Mouse (Mus musculus): ENCODE measurements around the gene Mrpl58. TPM values are rescaled to one million over a fixed set of nuclear protein-coding genes. Genes with fewer than 3 reads are reported as not detected.

Gene Mrpl58
- polyA plus RNA-seq, 1 experiment from 2014 or later: 180 TPM

DNA sequence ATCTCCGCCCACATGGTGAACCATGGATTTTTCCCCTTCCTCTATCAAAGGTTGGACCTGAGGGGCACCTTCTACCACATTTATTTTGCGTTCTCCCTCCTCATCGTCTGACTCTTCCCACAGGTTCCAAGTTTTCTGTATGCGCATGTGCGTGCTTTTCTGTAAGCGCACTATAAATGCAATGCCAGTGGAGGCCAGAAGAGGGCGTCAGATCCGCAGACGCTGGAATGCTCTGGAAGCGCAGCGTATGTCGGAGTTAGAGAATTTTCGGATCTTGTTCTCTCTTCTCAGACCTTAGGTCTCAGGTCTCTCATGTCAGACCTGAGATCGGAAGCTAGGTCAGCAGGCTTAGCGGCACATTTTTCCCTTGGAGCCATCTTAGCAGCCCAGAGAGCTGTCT, 52.1 kb downstream of the Mrpl58 start:
- no peaks in the 10 kb centered on the region for H3K27me3 ChIP-seq (replicated peaks; ENCODE audit: insufficient read depth, low read length)
- H3K27ac ChIP-seq (ENCODE audit: low read length): no peak overlapping the region
- H3K4me3 ChIP-seq (ENCODE audit: low read depth, low read length): no peak overlapping the region
- no peak for ATAC-seq
- H3K36me3 ChIP-seq (ENCODE audit: insufficient read depth, low read length): no peaks in the 10 kb centered on the region
- WGBS: 87% methylated on average over 15 of the region's 15 CpGs
- no peak for DNase-seq (ENCODE audit: low spot score)
- H3K4me2 ChIP-seq (replicated peaks; ENCODE audit: low read depth, low read length): no peak overlapping the region
- H3K4me1 ChIP-seq (ENCODE audit: insufficient read depth, low read depth, low read length): no peaks in the 10 kb centered on the region
- H3K9me3 ChIP-seq (ENCODE audit: low read length): no peaks in the 10 kb centered on the region
- TF ChIP-seq EP300 (IDR thresholded peaks at IDR 0.05) (no peak), CTCF (IDR thresholded peaks at IDR 0.05) (no peak)
- H3K9ac ChIP-seq (replicated peaks; ENCODE audit: low read depth): no peak overlapping the region

DNA sequence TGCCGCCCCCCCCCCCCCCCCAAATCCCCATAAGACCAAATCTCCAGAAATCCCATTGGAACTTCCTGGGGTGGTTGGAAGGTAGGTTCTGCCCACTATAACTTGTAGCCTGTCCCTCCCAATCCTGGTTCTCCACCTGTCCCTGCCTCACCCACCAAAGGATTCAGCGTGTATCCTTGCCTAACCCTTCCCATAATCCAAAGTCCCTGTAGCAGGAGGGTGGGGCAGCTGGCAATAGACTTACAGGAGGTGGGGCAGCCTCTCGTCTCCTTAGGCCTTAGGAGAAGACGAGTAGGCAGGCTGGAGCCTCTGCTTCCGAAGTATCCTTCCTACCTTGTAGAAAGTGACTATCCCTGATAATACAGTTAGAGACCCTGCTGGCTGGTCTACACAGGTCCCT, 52.6 kb downstream of the Mrpl58 start:
- Histone ChIP-seq H3K27ac (ENCODE audit: low read length) (no peak overlapping the region), H3K4me2 (replicated peaks; ENCODE audit: low read depth, low read length) (no peak overlapping the region), H3K36me3 (ENCODE audit: insufficient read depth, low read length) (no peaks in the 10 kb centered on the region), H3K9ac (replicated peaks; ENCODE audit: low read depth) (no peak overlapping the region), H3K4me3 (ENCODE audit: low read depth, low read length) (no peak overlapping the region), H3K4me1 (ENCODE audit: insufficient read depth, low read depth, low read length) (no peaks in the 10 kb centered on the region), H3K9me3 (ENCODE audit: low read length) (no peaks in the 10 kb centered on the region), H3K27me3 (replicated peaks; ENCODE audit: insufficient read depth, low read length) (no peaks in the 10 kb centered on the region)
- ATAC-seq: no peak
- TF ChIP-seq CTCF (IDR thresholded peaks at IDR 0.05) (no peak), EP300 (IDR thresholded peaks at IDR 0.05) (no peak)
- WGBS: 86% methylated on average over 5 of the region's 5 CpGs
- no peak for DNase-seq (ENCODE audit: low spot score)

DNA sequence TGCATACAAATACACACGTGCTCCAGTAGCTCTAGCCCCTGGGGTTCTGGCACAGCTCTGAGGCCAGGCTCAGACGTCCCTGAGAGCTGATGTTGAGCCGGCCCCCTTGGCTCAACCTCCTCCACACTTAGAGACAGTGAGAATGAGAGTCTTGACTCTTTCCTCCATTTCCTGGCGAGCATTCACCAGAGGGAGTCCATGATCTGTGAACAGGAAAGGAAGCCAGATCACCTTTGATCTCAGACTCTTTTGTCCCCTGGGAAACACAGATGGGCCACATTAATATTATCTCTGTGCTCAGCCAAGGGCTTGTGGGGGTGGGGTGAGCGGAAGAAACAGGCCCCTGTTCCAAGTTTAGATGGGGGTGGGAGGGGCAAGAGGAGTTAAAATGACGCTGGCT, 53.9 kb downstream of the Mrpl58 start:
- Histone ChIP-seq H3K27me3 (replicated peaks; ENCODE audit: insufficient read depth, low read length) (no peaks in the 10 kb centered on the region), H3K36me3 (ENCODE audit: insufficient read depth, low read length) (no peaks in the 10 kb centered on the region), H3K9ac (replicated peaks; ENCODE audit: low read depth) (no peak overlapping the region), H3K9me3 (ENCODE audit: low read length) (no peaks in the 10 kb centered on the region), H3K4me3 (ENCODE audit: low read depth, low read length) (no peak overlapping the region), H3K4me2 (replicated peaks; ENCODE audit: low read depth, low read length) (no peak overlapping the region), H3K4me1 (ENCODE audit: insufficient read depth, low read depth, low read length) (no peaks in the 10 kb centered on the region), H3K27ac (ENCODE audit: low read length) (no peak overlapping the region)
- DNase-seq (ENCODE audit: low spot score) (no peak), ATAC-seq (no peak)
- WGBS: 25% methylated on average over 6 of the region's 6 CpGs
- TF ChIP-seq CTCF (IDR thresholded peaks at IDR 0.05): no peak
- TF ChIP-seq EP300 (IDR thresholded peaks at IDR 0.05): no peak

DNA sequence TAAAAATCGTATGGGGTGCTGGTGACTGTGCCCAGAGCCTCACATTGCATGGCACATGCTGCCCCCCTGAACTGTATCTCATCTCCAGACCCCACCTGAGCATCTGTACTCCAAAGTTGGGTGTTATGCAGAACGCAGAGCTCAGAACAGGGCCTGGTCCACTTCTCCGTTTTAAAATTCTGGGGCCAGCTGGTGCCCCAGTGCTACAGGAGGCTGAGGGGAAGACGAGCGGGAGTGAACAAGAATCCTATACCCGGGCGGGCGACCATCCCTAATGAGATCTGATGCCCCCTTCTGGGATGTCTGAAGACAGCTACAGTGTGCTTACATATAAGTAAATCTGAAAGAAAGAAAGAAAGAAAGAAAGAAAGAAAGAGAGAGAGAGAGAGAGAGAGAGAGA, 57.4 kb downstream of the Mrpl58 start:
- TF ChIP-seq CTCF (IDR thresholded peaks at IDR 0.05) (no peak), EP300 (IDR thresholded peaks at IDR 0.05) (no peak)
- H3K36me3 ChIP-seq (ENCODE audit: insufficient read depth, low read length): no peaks in the 10 kb centered on the region
- no peaks in the 10 kb centered on the region for H3K4me1 ChIP-seq (ENCODE audit: insufficient read depth, low read depth, low read length)
- DNase-seq (ENCODE audit: low spot score): no peak
- ATAC-seq: no peak
- H3K4me2 ChIP-seq (replicated peaks; ENCODE audit: low read depth, low read length): no peak overlapping the region
- WGBS: 28% methylated on average over 8 of the region's 8 CpGs
- no peak overlapping the region for H3K27ac ChIP-seq (ENCODE audit: low read length)
- no peak overlapping the region for H3K9ac ChIP-seq (replicated peaks; ENCODE audit: low read depth)
- H3K27me3 ChIP-seq (replicated peaks; ENCODE audit: insufficient read depth, low read length): no peaks in the 10 kb centered on the region
- H3K9me3 ChIP-seq (ENCODE audit: low read length): no peaks in the 10 kb centered on the region
- no peak overlapping the region for H3K4me3 ChIP-seq (ENCODE audit: low read depth, low read length)

DNA sequence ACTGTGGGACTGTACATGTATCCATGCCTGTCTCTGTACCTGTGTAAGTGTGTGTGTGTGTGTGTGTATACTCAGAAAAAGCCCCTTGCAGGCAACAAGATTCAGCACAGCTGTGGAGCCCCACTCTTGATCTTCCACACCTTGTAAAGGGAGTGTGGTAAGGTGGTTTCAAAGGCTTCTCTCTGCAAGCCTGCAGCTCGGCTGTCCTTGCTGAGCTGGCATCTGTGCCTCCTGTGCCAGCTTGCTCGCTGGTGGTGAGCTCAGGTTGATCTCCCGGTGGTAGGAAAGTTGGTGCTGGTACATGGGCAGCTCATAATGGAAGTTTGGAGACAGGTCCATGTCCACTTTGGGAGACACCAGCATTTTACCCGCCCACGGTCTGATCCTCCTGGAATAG, 58.3 kb downstream of the Mrpl58 start:
- no peak for DNase-seq (ENCODE audit: low spot score)
- Histone ChIP-seq H3K4me1 (ENCODE audit: insufficient read depth, low read depth, low read length) (no peaks in the 10 kb centered on the region), H3K4me2 (replicated peaks; ENCODE audit: low read depth, low read length) (no peak overlapping the region), H3K27me3 (replicated peaks; ENCODE audit: insufficient read depth, low read length) (no peaks in the 10 kb centered on the region), H3K36me3 (ENCODE audit: insufficient read depth, low read length) (no peaks in the 10 kb centered on the region), H3K27ac (ENCODE audit: low read length) (no peak overlapping the region), H3K9ac (replicated peaks; ENCODE audit: low read depth) (no peak overlapping the region), H3K4me3 (ENCODE audit: low read depth, low read length) (no peak overlapping the region), H3K9me3 (ENCODE audit: low read length) (no peaks in the 10 kb centered on the region)
- WGBS: 73% methylated on average over 5 of the region's 5 CpGs
- TF ChIP-seq EP300 (IDR thresholded peaks at IDR 0.05): no peak
- no peak for ATAC-seq

Small RNAs within 50 kb of the gene (microRNA-seq; reads per million reads assigned to microRNA genes)
- not detected for gene Mir3968

Other genes starting within 250 kb of the Mrpl58 start
- gene Slc9a3r1, start 240.4 kb upstream of the Mrpl58 start, polyA plus RNA-seq (2015; fragmentation: Nextera tagmentation; extraction: Ambion mirVana): 56.9 and 71.2 TPM in 2 replicates
- gene Tmem104, start 216.3 kb upstream of the Mrpl58 start, polyA plus RNA-seq (2015; fragmentation: Nextera tagmentation; extraction: Ambion mirVana): 9.6 and 10.5 TPM in 2 replicates
- gene Nat9, start 215.9 kb upstream of the Mrpl58 start, polyA plus RNA-seq (2015; fragmentation: Nextera tagmentation; extraction: Ambion mirVana): 30.3 and 30.8 TPM in 2 replicates
- gene Grin2c, start 136.5 kb upstream of the Mrpl58 start, polyA plus RNA-seq (2015; fragmentation: Nextera tagmentation; extraction: Ambion mirVana): 0.11 TPM in 2 replicates
- 6.9 and 7.9 TPM in 2 replicates for gene Fdxr, start 126.7 kb upstream of the Mrpl58 start, polyA plus RNA-seq (2015; fragmentation: Nextera tagmentation; extraction: Ambion mirVana)
- 0.17 and 0.24 TPM in 2 replicates for gene Fads6, start 106.1 kb upstream of the Mrpl58 start, polyA plus RNA-seq (2015; fragmentation: Nextera tagmentation; extraction: Ambion mirVana)
- not detected in 2 replicates for gene Otop2, start 96.6 kb upstream of the Mrpl58 start, polyA plus RNA-seq (2015; fragmentation: Nextera tagmentation; extraction: Ambion mirVana)
- gene Ush1g, start 81.7 kb upstream of the Mrpl58 start, polyA plus RNA-seq (2015; fragmentation: Nextera tagmentation; extraction: Ambion mirVana): not detected in 2 replicates
- gene Otop3, start 69.0 kb upstream of the Mrpl58 start, polyA plus RNA-seq (2015; fragmentation: Nextera tagmentation; extraction: Ambion mirVana): not detected in 2 replicates
- gene Hid1, start 36.0 kb upstream of the Mrpl58 start, polyA plus RNA-seq (2015; fragmentation: Nextera tagmentation; extraction: Ambion mirVana): 16.0 and 17.9 TPM in 2 replicates
- gene Cdr2l, start 21.8 kb upstream of the Mrpl58 start, polyA plus RNA-seq (2015; fragmentation: Nextera tagmentation; extraction: Ambion mirVana): 14.0 and 15.8 TPM in 2 replicates
- gene Atp5h, start 16.2 kb downstream of the Mrpl58 start, polyA plus RNA-seq (2015; fragmentation: Nextera tagmentation; extraction: Ambion mirVana): 669 and 721 TPM in 2 replicates
- 18.6 and 19.1 TPM in 2 replicates for gene Kctd2, start 16.4 kb downstream of the Mrpl58 start, polyA plus RNA-seq (2015; fragmentation: Nextera tagmentation; extraction: Ambion mirVana)
- gene Trim80, start 36.8 kb downstream of the Mrpl58 start, polyA plus RNA-seq (2015; fragmentation: Nextera tagmentation; extraction: Ambion mirVana): not detected in 2 replicates
- gene Slc16a5, start 58.7 kb downstream of the Mrpl58 start, polyA plus RNA-seq (2015; fragmentation: Nextera tagmentation; extraction: Ambion mirVana): 0.07 and 0.13 TPM in 2 replicates
- gene Armc7, start 71.9 kb downstream of the Mrpl58 start, polyA plus RNA-seq (2015; fragmentation: Nextera tagmentation; extraction: Ambion mirVana): 6.4 and 9.0 TPM in 2 replicates
- gene Nt5c, start 88.1 kb downstream of the Mrpl58 start, polyA plus RNA-seq (2015; fragmentation: Nextera tagmentation; extraction: Ambion mirVana): 102 and 109 TPM in 2 replicates
- gene Jpt1, start 110.6 kb downstream of the Mrpl58 start, polyA plus RNA-seq (2015; fragmentation: Nextera tagmentation; extraction: Ambion mirVana): 195 and 201 TPM in 2 replicates
- gene Sumo2, start 132.5 kb downstream of the Mrpl58 start, polyA plus RNA-seq (2015; fragmentation: Nextera tagmentation; extraction: Ambion mirVana): 546 and 580 TPM in 2 replicates
- 38.4 and 44.2 TPM in 2 replicates for gene Nup85, start 160.7 kb downstream of the Mrpl58 start, polyA plus RNA-seq (2015; fragmentation: Nextera tagmentation; extraction: Ambion mirVana)
- 47.4 and 49.2 TPM in 2 replicates for gene Mrps7, start 200.2 kb downstream of the Mrpl58 start, polyA plus RNA-seq (2015; fragmentation: Nextera tagmentation; extraction: Ambion mirVana)
- gene Gga3, start 200.3 kb downstream of the Mrpl58 start, polyA plus RNA-seq (2015; fragmentation: Nextera tagmentation; extraction: Ambion mirVana): 6.8 and 8.1 TPM in 2 replicates
- gene Mif4gd, start 209.2 kb downstream of the Mrpl58 start, polyA plus RNA-seq (2015; fragmentation: Nextera tagmentation; extraction: Ambion mirVana): 74.7 and 78.6 TPM in 2 replicates
- gene Slc25a19, start 224.5 kb downstream of the Mrpl58 start, polyA plus RNA-seq (2015; fragmentation: Nextera tagmentation; extraction: Ambion mirVana): 18.9 and 19.5 TPM in 2 replicates